In genomic region chr3:101596686-101597085, GRCm38 (mm10) we compare ENCODE assay signal across 8 mouse cellular contexts. TPM values are rescaled to one million over a fixed set of nuclear protein-coding genes. Genes with fewer than 3 reads are reported as not detected.
DNase-seq lines count a peak whose midpoint lies in the region; ATAC-seq and TF ChIP-seq lines count a peak whose summit lies in the region.

No protein-coding gene starts in this region.

- H3K27me3 ChIP-seq in liver, adult 2 months (ENCODE audit: control insufficient read depth, insufficient read depth, low read length) = no peaks in the 10 kb centered on the region
- H3K27me3 ChIP-seq in liver, embryonic 12.5 days (replicated peaks) = no peaks in the 10 kb centered on the region
- H3K27me3 ChIP-seq in heart, embryonic 12.5 days (replicated peaks) = no peaks in the 10 kb centered on the region

- no peak overlapping the region for H3K4me3 ChIP-seq in liver, adult 2 months (ENCODE audit: insufficient read depth, low read depth, low read length)
- H3K4me3 ChIP-seq in liver, embryonic 12.5 days = no peak overlapping the region
- H3K4me3 ChIP-seq in heart, embryonic 12.5 days = peak overlapping the region; percentile 30
- no peak overlapping the region for H3K4me3 ChIP-seq in macrophage (ENCODE audit: inconsistent target)

- no peak overlapping the region for H3K27ac ChIP-seq in liver, adult 2 months (replicated peaks; ENCODE audit: insufficient read depth, low read depth, low read length)
- H3K27ac ChIP-seq in liver, embryonic 12.5 days = no peak overlapping the region
- H3K27ac ChIP-seq in heart, embryonic 12.5 days (ENCODE audit: poor library complexity, severe bottlenecking) = peak overlapping the region; percentile 97
- peak overlapping the region; percentile 92 for H3K27ac ChIP-seq in macrophage

- H3K4me1 ChIP-seq in liver, adult 2 months (ENCODE audit: control insufficient read depth, insufficient read depth, low read length) = peaks cover 28% of the 10 kb centered on the region
- peaks cover 59% of the 10 kb centered on the region for H3K4me1 ChIP-seq in liver, embryonic 12.5 days
- H3K4me1 ChIP-seq in heart, embryonic 12.5 days (replicated peaks) = peaks cover 96% of the 10 kb centered on the region

- no peak overlapping the region for H3K4me2 ChIP-seq in liver, embryonic 12.5 days
- H3K4me2 ChIP-seq in heart, embryonic 12.5 days = peak overlapping the region; percentile 64

- no peak for TF ChIP-seq POLR2A in liver, adult 2 months (IDR thresholded peaks at IDR 0.05; ENCODE audit: extremely low read depth, insufficient read depth, low read length)

- ATAC-seq in liver, embryonic 12.5 days = no peak
- ATAC-seq in heart, embryonic 12.5 days (ENCODE audit: insufficient number of reproducible peaks, low FRiP score) = peak; percentile 43; the same call in 1 of the 2 replicates

- DNase-seq in adrenal gland, postnatal 14 days = peak; percentile 52
- no peak for DNase-seq in adrenal gland, adult 18-20 months (ENCODE audit: low spot score in 2 of 2)
- peak; percentile 38 for DNase-seq in liver, adult 2 months (ENCODE audit: extremely low read depth, low read depth, low spot score)
- no peak for DNase-seq in frontal cortex, postnatal 14 days (ENCODE audit: low spot score in 2 of 2)
- DNase-seq in layer of hippocampus, adult 8-10 months (ENCODE audit: low spot score in 2 of 2) = no peak

- WGBS in liver, adult 2 months = 53% methylated on average over 8 of the region's 8 CpGs
- WGBS in liver, embryonic 12.5 days (ENCODE audit: insufficient replicate concordance) = 63% methylated on average over 8 of the region's 8 CpGs
- 13% methylated on average over 8 of the region's 8 CpGs for WGBS in heart, embryonic 12.5 days
- 83% methylated on average over 8 of the region's 8 CpGs for WGBS in macrophage (ENCODE audit: missing documents)

- peaks cover 15% of the 10 kb centered on the region; the same call in 1 of the 2 replicates for H3K79me2 ChIP-seq in liver, adult 2 months (ENCODE audit: control insufficient read depth, insufficient read depth, low read length)
- peaks cover 74% of the 10 kb centered on the region for H3K79me2 ChIP-seq in macrophage (ENCODE audit: inconsistent target)

- H3K36me3 ChIP-seq in liver, adult 2 months (ENCODE audit: control insufficient read depth, insufficient read depth, low read length) = peaks cover 39% of the 10 kb centered on the region
- peaks cover 46% of the 10 kb centered on the region for H3K36me3 ChIP-seq in liver, embryonic 12.5 days
- peaks cover 34% of the 10 kb centered on the region for H3K36me3 ChIP-seq in heart, embryonic 12.5 days
- peaks cover 24% of the 10 kb centered on the region for H3K36me3 ChIP-seq in macrophage (ENCODE audit: inconsistent target)

- no peak overlapping the region for H3K9ac ChIP-seq in liver, adult 2 months (ENCODE audit: low read depth, low read length)
- no peak overlapping the region for H3K9ac ChIP-seq in liver, embryonic 12.5 days
- H3K9ac ChIP-seq in heart, embryonic 12.5 days = peak overlapping the region; percentile 37; the same call in 1 of the 2 replicates

- no peak for TF ChIP-seq CTCF in liver, adult 2 months (IDR thresholded peaks at IDR 0.05; ENCODE audit: low read depth, low read length)

- no peaks in the 10 kb centered on the region for H3K9me3 ChIP-seq in liver, embryonic 12.5 days (replicated peaks)
- no peaks in the 10 kb centered on the region for H3K9me3 ChIP-seq in heart, embryonic 12.5 days (replicated peaks)

RNA-seq across cellular contexts. Expression of gene Atp1a1, which starts 7.8 kb away (rescaled TPM):
- total RNA-seq in adrenal gland, postnatal 14 days (2021) = 548 and 554 TPM in 2 replicates
- total RNA-seq in adrenal gland, adult 18-20 months (2021) = 100 to 1,000 TPM; 737 to 778 TPM
- total RNA-seq in liver, adult 2 months (2014; rRNA removed) = 163 and 184 TPM in 2 replicates
- 159 and 183 TPM in 2 replicates for polyA plus RNA-seq in liver, adult 2 months (2012; rRNA removed)
- polyA plus RNA-seq in liver, embryonic 12.5 days (2016; fragmentation: Nextera tagmentation; extraction: Ambion mirVana) = 54.1 and 55.2 TPM in 2 replicates
- 277 and 294 TPM in 2 replicates for polyA plus RNA-seq in heart, embryonic 12.5 days (2016; fragmentation: Nextera tagmentation; extraction: Ambion mirVana)
- 100 to 1,000 TPM in 3 of 26 experiments, 10 to 100 TPM in 23; 21.3 to 208 (median 41.7) TPM for total RNA-seq in macrophage (2018; cell fraction: chromatin; rRNA removed)
- 100 to 1,000 TPM in 19 of 26 experiments, 10 to 100 TPM in 7; 73.2 to 225 (median 128) TPM for total RNA-seq in macrophage (2018; cell fraction: cytosol; rRNA removed)
- total RNA-seq in macrophage (2018; cell fraction: nucleus; rRNA removed) = 100 to 1,000 TPM in 23 of 26 experiments, 10 to 100 TPM in 3; 86.0 to 312 (median 124) TPM
- polyA plus RNA-seq in macrophage (2018) = 155 to 277 TPM (median 164 TPM) in 3 replicates
- 100 to 1,000 TPM; 480 to 507 (median 482) TPM for total RNA-seq in layer of hippocampus, adult 8-10 months (2022)

Comparison
In these comparisons a context has a peak if more than half of its experiments do, and no peak if none do; other contexts are left out.
1. DNase-seq: peak in adrenal gland, postnatal 14 days (single experiment) and liver, adult 2 months (single experiment); none in adrenal gland, adult 18-20 months (0 of 2), frontal cortex, postnatal 14 days (0 of 2) and layer of hippocampus, adult 8-10 months (0 of 2).
2. H3K27ac ChIP-seq: peak in heart, embryonic 12.5 days (single experiment) and macrophage (single experiment); none in liver, adult 2 months (single experiment) and liver, embryonic 12.5 days (single experiment).